Mouse (Mus musculus): ENCODE data around the gene Zfp385a.

Gene Zfp385a

DNA sequence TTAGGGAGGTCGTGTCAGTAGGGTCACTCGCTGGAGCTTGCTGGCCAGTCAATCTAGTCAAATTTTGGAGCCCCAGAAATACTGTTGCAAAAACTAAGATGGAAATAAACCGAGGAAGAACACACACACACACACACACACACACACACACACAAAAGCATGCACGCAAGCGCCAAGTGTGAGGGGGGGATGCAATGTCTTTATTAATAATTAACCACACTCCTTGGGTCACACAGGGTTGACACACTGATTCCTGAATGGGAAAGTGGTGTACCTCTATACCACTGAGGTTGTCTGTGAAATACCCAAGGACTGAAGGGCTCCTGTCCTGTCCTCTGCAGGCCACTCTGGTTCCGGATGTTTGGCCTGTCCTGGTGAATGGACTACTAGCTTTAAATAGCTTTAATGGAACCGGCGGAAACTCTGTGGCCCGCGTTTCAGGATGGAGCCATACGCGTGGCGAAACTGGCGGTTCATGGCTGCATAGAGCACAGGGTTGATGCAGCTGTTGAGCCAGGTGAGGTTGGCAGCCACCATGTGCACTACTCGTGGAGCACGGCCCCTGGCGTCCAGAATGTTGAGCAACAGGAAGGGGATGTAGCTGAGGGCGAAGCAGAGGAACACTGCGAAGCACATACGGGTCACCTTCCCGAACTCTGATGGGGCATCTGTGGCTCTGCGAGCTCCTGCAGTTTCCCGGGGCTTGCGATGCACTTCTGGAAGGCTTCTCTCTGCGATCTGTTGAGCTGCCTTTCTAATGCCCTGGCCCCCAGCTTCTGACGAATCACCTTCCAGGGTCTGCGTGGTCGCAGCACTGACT, 31.6 kb downstream of the Zfp385a start:
- DNase-seq (ENCODE audit: low spot score in 2 of 2) = no peak

DNA sequence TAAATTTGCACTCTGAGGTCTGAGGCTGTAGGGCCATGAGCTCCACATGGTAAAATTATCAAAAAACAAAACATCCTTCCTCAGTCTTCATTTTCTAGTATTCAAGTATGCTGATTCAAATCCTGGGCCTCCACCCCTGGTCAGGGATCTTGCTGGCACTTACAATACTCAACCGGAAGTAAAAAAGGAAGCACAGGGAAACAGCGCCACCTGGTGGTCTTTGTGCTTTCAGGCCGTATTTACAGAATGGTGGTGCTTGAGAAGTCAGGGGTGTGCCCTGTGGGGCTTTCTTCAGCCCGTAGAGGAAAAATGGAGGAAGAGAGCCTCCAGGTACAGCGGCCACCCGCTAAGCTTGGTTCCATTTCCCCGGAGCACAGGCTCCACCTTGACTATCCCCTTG, 32.8 kb downstream of the Zfp385a start:
- DNase-seq (ENCODE audit: low spot score in 2 of 2) = peak; percentile 87 to 94

- no peak for DNase-seq (ENCODE audit: low spot score in 2 of 2)
Observed at GRCm38 (mm10) chr15:103305792-103306645, 33.9 kb downstream of the Zfp385a start.

DNA sequence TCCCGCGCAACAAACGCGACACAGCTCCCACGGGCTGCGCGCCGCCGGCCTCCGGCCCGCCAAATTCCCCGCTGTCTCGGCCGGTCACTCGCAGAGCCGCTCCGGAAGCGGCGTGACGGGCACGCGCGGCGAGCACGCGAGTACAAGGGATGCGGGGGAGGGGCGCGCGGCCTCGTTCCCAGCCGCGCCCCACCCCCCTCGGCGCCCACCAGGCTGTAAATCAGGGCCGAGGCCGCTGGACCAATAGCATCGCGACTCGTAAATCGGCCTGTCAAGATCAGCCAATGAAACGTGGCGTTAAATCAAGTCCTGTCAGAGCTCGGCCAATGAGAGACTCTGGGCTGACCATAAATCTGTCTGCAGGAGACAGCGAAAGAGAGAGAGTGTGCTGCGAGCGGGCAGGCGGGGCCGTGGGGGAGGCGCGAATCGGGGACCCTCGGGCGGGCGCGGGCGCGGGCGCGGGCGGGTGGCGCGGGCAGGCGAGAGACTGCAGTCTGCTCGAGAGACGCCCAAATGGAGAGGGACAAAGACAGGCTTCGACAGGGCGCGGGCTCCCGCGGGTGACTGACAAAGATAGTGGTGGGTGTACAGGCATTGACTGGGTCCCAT, 34.7 kb downstream of the Zfp385a start:
- DNase-seq (ENCODE audit: low spot score in 2 of 2) = peak; percentile 94 to 98

DNA sequence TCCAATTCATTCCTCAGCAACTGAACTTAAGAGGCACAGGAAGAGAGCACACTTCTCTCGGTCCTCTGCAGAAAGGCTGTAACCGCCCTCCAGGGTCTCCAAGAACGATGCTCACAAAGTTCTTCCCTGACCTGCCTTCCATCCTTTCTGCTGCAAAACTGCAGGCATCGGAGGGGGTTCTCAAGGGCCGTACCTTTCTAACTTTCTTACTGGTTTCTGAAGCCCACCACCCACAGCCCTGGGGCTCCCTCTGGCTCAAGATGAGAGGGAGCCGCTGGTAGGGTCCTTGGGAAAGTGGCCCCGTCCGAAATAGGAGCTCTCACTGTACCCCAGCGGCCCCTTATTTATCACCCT, 35.3 kb downstream of the Zfp385a start:
- no peak for DNase-seq (ENCODE audit: low spot score in 2 of 2)

GRCm38 (mm10) chr15:103303916-103304615, 35.8 kb downstream of the Zfp385a start:
- no peak for DNase-seq (ENCODE audit: low spot score in 2 of 2)

DNA sequence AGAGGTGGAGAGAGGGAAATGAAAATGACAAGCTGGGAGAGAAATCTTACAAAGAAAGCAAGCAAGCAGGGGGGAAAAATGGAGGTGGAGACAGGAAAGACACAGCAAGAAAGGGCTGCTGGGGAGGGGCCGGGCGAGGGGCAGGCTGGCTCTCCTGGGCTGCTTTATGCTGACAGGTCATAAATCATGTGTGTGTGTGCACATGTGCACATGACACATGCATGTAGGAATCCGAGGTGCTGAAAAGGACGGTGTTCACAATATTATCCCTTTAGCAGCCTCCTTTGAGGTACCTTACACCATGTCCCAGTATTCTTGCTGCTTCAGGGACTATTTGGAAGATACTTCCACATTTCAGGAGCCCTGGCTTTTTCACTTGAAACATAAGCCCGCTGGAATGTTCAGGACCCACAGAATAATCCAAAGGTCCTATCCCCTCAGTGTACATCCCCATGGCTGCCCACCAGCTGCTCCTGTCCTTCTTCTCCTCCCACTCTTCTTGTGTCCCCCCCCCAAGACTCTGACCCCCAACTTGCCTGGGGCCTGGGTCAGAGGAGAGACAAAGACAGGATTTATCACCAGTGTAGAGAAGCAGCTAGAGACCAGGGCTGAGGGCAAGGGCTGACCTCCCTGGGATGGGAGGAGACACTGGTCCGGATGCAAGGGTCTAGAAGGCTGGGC, 37.4 kb downstream of the Zfp385a start:
- DNase-seq (ENCODE audit: low spot score in 2 of 2) = no peak

DNA sequence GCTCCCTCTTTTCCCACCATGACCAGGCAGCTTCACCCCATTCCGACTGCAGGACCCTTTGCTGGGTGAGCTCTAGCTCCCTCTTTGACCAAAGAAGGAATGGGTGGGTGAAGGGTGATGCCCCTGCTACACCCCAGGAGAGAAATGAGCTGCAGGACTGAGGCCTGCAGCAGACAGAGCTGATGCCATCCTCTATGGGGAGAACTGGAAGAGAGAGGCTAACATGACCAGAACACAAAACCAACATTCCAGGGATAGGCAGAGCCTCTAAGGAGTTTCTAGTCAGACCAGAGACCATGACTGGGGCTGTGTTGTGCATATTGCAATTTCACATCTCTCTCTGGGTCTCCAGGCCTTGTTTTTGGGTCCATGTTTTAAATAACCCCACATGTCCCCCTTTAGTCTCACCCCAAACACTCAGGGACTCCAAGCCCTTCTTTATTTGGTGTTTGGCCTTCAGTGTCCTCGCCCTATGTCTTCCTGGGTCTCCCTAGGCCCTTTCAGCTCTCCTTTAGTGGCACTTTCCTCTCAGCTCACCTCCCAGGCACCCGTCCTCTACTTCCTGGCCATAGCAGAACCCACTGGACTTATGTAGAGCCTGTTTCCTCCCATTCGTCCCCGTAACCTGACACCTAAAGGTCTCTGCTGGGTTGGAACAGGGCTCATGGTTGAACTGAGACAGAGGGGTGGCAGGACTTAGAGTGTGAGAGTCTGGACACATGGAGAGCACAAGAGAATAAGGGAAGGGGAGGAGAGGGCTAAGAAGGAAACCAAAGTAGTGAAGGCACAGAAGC, 38.1 kb downstream of the Zfp385a start:
- no peak for DNase-seq (ENCODE audit: low spot score in 2 of 2)

GRCm38 (mm10) chr15:103301046-103301445, 38.8 kb downstream of the Zfp385a start:
- DNase-seq (ENCODE audit: low spot score in 2 of 2) = no peak

DNA sequence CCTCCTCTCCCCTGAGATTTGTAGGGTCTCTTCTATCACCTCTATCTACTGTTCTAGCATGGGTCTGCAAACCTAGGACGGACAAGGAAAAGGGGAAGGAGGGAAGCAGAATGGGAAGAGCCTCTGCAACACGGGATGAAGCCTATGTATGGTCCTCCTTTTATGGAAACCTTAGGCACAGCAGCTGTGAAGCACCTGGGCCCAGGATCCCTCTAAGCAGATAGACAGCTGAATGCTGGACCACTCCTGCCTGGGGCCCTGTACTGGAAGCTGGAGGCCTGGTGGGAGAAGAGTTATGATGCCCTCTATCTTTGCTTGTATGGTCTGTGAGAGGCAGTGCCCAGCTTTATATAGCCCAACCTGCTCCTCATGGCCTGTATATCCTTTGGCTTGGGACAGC, 39.3 kb downstream of the Zfp385a start:
- DNase-seq (ENCODE audit: low spot score in 2 of 2) = no peak

- DNase-seq (ENCODE audit: low spot score in 2 of 2) = no peak
Observed at GRCm38 (mm10) chr15:103300067-103300471, 39.8 kb downstream of the Zfp385a start.

- no peak for DNase-seq (ENCODE audit: low spot score in 2 of 2)
Observed at GRCm38 (mm10) chr15:103299644-103300043, 40.2 kb downstream of the Zfp385a start.

DNA sequence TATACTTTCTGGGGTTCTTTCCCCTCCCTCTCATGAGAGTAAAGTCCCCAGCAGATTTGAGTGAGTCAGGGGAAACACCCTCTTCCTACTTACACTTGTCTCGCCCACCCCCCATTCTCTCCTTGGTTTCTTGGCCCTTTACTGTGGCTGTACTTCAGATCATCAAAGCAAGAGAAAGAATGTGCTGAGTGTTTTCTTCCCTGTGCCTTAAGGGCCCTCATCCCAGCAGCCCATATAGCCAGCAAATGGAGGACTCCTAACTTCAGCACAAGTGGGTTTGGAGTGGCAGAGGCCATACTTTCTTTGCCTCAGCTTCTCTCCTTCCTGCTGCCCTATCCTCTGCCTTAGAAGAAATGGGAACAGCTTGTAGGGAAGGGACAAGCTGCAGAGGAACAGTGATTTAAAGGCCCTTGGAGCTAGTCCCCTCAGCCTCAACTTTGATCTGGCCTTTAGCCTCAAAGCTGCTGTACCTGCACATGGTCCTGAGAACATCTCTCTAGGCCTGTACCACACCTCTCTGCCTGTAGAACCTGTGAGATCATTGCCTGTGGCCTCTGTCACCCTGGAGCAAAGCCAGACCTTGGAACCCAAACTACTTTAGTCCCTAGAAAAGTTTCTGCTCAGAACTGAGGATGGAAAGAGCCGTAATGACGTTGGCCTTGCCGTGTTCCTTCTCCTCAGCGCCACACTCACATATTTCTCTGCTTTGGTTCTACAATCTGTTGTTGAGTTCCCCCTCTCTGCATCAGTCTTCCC, 40.9 kb downstream of the Zfp385a start:
- DNase-seq (ENCODE audit: low spot score in 2 of 2) = no peak

DNA sequence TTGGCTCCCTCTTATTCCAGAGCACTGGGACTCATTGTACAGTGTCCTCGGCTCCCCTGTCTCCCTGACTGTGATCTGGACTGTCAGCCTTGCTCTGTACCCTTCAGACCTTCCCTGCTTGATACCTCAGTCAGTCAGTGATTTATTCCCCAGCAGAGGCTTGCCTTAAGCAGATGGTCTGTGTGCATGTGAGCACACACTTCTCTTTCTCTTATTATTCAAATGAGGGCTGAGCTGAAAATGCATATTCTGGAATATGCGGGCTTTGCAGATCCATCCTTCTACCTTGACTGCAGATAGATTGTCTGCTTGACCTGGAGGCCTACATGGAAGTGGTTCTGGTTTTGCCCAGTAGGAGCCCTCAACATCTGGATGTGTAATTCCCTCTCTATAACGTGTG, 41.9 kb downstream of the Zfp385a start:
- DNase-seq (ENCODE audit: low spot score in 2 of 2) = no peak

GRCm38 (mm10) chr15:103297313-103297712, 42.6 kb downstream of the Zfp385a start:
- DNase-seq (ENCODE audit: low spot score in 2 of 2) = no peak

GRCm38 (mm10) chr15:103295851-103296250, 44.0 kb downstream of the Zfp385a start:
- no peak for DNase-seq (ENCODE audit: low spot score in 2 of 2)

- DNase-seq (ENCODE audit: low spot score in 2 of 2) = no peak
Observed at GRCm38 (mm10) chr15:103294649-103295048, 45.2 kb downstream of the Zfp385a start.

GRCm38 (mm10) chr15:103293375-103293774, 46.5 kb downstream of the Zfp385a start:
- DNase-seq (ENCODE audit: low spot score in 2 of 2) = no peak

GRCm38 (mm10) chr15:103292673-103293345, 47.1 kb downstream of the Zfp385a start:
- no peak for DNase-seq (ENCODE audit: low spot score in 2 of 2)
